Mouse (Mus musculus) liver, embryonic 14.5 days (tissue): Measurements from ENCODE around the gene Hspb6. TPM values are rescaled to one million over a fixed set of nuclear protein-coding genes. Genes with fewer than 3 reads are reported as not detected.

Experiments
- ATAC-seq: fragments of 200-750 bp; cut with Nextera tagmentation; 2 replicates; pipeline ENCODE4 v1.8.0; 2017; ENCODE audit warnings: moderate number of reproducible peaks, mild to moderate bottlenecking, moderate library complexity; ENCODE audit not compliant: insufficient read depth
- DNase-seq, 3 experiments: peaks; one replicate each; pipeline ENCODE4 v3.0.0-alpha.2; 2012 to 2013; ENCODE audit warnings: low read depth in 3 of 3, low spot score in 3 of 3
- H3K27ac ChIP-seq: fragments of 300-500 bp; sonication (generic); 2 replicates; pipeline ENCODE4 v1.5.1; 2014; ENCODE audit warnings: moderate library complexity, mild to moderate bottlenecking, control low read depth, inconsistent platforms
- H3K27me3 ChIP-seq: fragments of 300-500 bp; sonication (generic); 2 replicates; pipeline ENCODE4 v1.6.1; 2014; ENCODE audit warnings: mild to moderate bottlenecking, low read length, moderate library complexity; ENCODE audit not compliant: control insufficient read depth, insufficient read depth
- H3K36me3 ChIP-seq: fragments of 300-500 bp; sonication (generic); replicated peaks from 2 replicates; pipeline ENCODE4 v1.6.1; 2014; ENCODE audit warnings: low read depth; ENCODE audit not compliant: control insufficient read depth, insufficient read depth
- H3K4me1 ChIP-seq, 2 experiments: fragments of 200-500 bp in 1 of 2; fragments of 300-500 bp in 1 of 2; sonication (generic) in 1 of 2; replicated peaks; 2 replicates each; pipeline ENCODE4 v1.6.1; 2012 to 2014; ENCODE audit warnings: antibody characterized with exemption in 1 of 2, inconsistent platforms in 1 of 2, low read length in 1 of 2; ENCODE audit not compliant: control insufficient read depth in 2 of 2, insufficient read depth in 2 of 2
- H3K4me2 ChIP-seq: fragments of 300-500 bp; sonication (generic); 2 replicates; pipeline ENCODE4 v1.6.1; 2014; ENCODE audit warnings: low read depth, mild to moderate bottlenecking, control low read depth, moderate library complexity
- H3K4me3 ChIP-seq, 2 experiments: fragments of 200-500 bp in 1 of 2; fragments of 300-500 bp in 1 of 2; sonication (generic) in 1 of 2; 2 replicates each; pipeline ENCODE4 v1.5.1; 2012 to 2014; ENCODE audit warnings: low read depth in 2 of 2, low read length in 2 of 2, mild to moderate bottlenecking in 2 of 2, control low read depth in 1 of 2, inconsistent platforms in 1 of 2, moderate library complexity in 1 of 2; ENCODE audit not compliant: insufficient read depth in 1 of 2
- H3K9ac ChIP-seq: fragments of 300-500 bp; sonication (generic); replicated peaks from 2 replicates; pipeline ENCODE4 v1.6.1; 2014; ENCODE audit warnings: mild to moderate bottlenecking, control low read depth, moderate library complexity
- H3K9me3 ChIP-seq: fragments of 300-500 bp; sonication (generic); 2 replicates; pipeline ENCODE4 v1.6.1; 2016; ENCODE audit warnings: low read length, mixed read lengths; ENCODE audit not compliant: control insufficient read depth
- CTCF ChIP-seq: IDR thresholded peaks from 2 replicates; pipeline ENCODE4 v1.5.1; 2016; ENCODE audit warnings: antibody characterized with exemption, low read depth, control low read depth
- EP300 ChIP-seq: IDR thresholded peaks from 2 replicates; pipeline ENCODE4 v1.6.1; 2016; ENCODE audit warnings: antibody characterized with exemption, low read depth
- WGBS: fragments of 180-500 bp; shearing (Covaris S2); extraction: QIAGEN DNeasy Blood & Tissue Kit; methylation state at CpG from one replicate; pipeline ENCODE4 v1.1.7; 2014; ENCODE audit not compliant: insufficient replicate concordance; 5-methylcytosine and 5-hydroxymethylcytosine counted together
- microRNA-seq: library from miRNA; unstranded; fragments of <30 nt; microRNA quantifications from one replicate; pipeline ENCODE4, GENCODE M21; 2016
- polyA plus RNA-seq, 2 experiments: library from polyadenylated mRNA; depleted of rRNA in 1 of 2; stranded (reverse) in 1 of 2; unstranded in 1 of 2; fragments of >200 nt; fragmentation: Nextera tagmentation in 1 of 2; extraction: Ambion mirVana in 1 of 2; gene quantifications; 2 replicates each; pipeline versions ENCODE4 v1.2.1 to v1.2.3; 2012 to 2014

The Hspb6 gene
- polyA plus RNA-seq, 2 experiments: 3.6 to 4.2 TPM

GRCm38 (mm10) chr7:30604944-30605343, 53.0 kb downstream of the Hspb6 start:
- Histone ChIP-seq H3K27ac (no peak overlapping the region), H3K27me3 (no peaks in the 10 kb centered on the region), H3K9ac (no peak overlapping the region), H3K9me3 (no peaks in the 10 kb centered on the region), H3K4me3 (no peak overlapping the region), H3K4me2 (no peak overlapping the region), H3K36me3 (no peaks in the 10 kb centered on the region), H3K4me1 (no peaks in the 10 kb centered on the region; a peak in 2 of 4 replicates)
- DNase-seq (no peak), ATAC-seq (no peak)
- 70% methylated on average over 8 of the region's 8 CpGs for WGBS
- TF ChIP-seq CTCF (no peak), EP300 (no peak)

Small RNA genes within 50 kb of the gene (microRNA-seq; reads per million reads assigned to microRNA genes)
- gene Gm38670 (3.8 reads per million), gene Mir3569 (1.7 reads per million)

Other genes starting within 250 kb of the Hspb6 start
Only the 30 nearest of the 34 such genes appear.
- gene Sdhaf1, start 228.3 kb upstream of the Hspb6 start, polyA plus RNA-seq (2012; rRNA removed): 3.8 and 5.1 TPM in 2 replicates
- 6.7 and 7.0 TPM in 2 replicates for gene Sdhaf1, start 228.3 kb upstream of the Hspb6 start, polyA plus RNA-seq (2014; fragmentation: Nextera tagmentation; extraction: Ambion mirVana)
- gene Lrfn3, start 189.4 kb upstream of the Hspb6 start, polyA plus RNA-seq (2012; rRNA removed): 1.4 and 1.7 TPM in 2 replicates
- 0.79 and 1.2 TPM in 2 replicates for gene Lrfn3, start 189.4 kb upstream of the Hspb6 start, polyA plus RNA-seq (2014; fragmentation: Nextera tagmentation; extraction: Ambion mirVana)
- 78.3 and 95.0 TPM in 2 replicates for gene Tyrobp, start 138.4 kb upstream of the Hspb6 start, polyA plus RNA-seq (2012; rRNA removed)
- gene Tyrobp, start 138.4 kb upstream of the Hspb6 start, polyA plus RNA-seq (2014; fragmentation: Nextera tagmentation; extraction: Ambion mirVana): 105 and 113 TPM in 2 replicates
- 3.3 and 4.7 TPM in 2 replicates for gene Hcst, start 132.3 kb upstream of the Hspb6 start, polyA plus RNA-seq (2012; rRNA removed)
- 4.5 and 4.9 TPM in 2 replicates for gene Hcst, start 132.3 kb upstream of the Hspb6 start, polyA plus RNA-seq (2014; fragmentation: Nextera tagmentation; extraction: Ambion mirVana)
- gene Nfkbid, start 130.4 kb upstream of the Hspb6 start, polyA plus RNA-seq (2012; rRNA removed): 0.92 and 1.2 TPM in 2 replicates
- gene Nfkbid, start 130.4 kb upstream of the Hspb6 start, polyA plus RNA-seq (2014; fragmentation: Nextera tagmentation; extraction: Ambion mirVana): 0.69 and 1.1 TPM in 2 replicates
- 2.9 and 4.0 TPM in 2 replicates for gene Aplp1, start 106.6 kb upstream of the Hspb6 start, polyA plus RNA-seq (2012; rRNA removed)
- 3.5 and 4.5 TPM in 2 replicates for gene Aplp1, start 106.6 kb upstream of the Hspb6 start, polyA plus RNA-seq (2014; fragmentation: Nextera tagmentation; extraction: Ambion mirVana)
- 0.10 and 0.30 TPM in 2 replicates for gene Kirrel2, start 94.5 kb upstream of the Hspb6 start, polyA plus RNA-seq (2012; rRNA removed)
- 0.18 TPM in 1 of 2 replicates, not detected in the other for gene Kirrel2, start 94.5 kb upstream of the Hspb6 start, polyA plus RNA-seq (2014; fragmentation: Nextera tagmentation; extraction: Ambion mirVana)
- gene Nphs1, start 93.9 kb upstream of the Hspb6 start, polyA plus RNA-seq (2012; rRNA removed): 0.03 TPM in 2 replicates
- 0.08 and 0.19 TPM in 2 replicates for gene Nphs1, start 93.9 kb upstream of the Hspb6 start, polyA plus RNA-seq (2014; fragmentation: Nextera tagmentation; extraction: Ambion mirVana)
- gene Prodh2, start 58.6 kb upstream of the Hspb6 start, polyA plus RNA-seq (2012; rRNA removed): 47.9 and 52.1 TPM in 2 replicates
- 33.8 and 41.4 TPM in 2 replicates for gene Prodh2, start 58.6 kb upstream of the Hspb6 start, polyA plus RNA-seq (2014; fragmentation: Nextera tagmentation; extraction: Ambion mirVana)
- 7.1 and 7.9 TPM in 2 replicates for gene Arhgap33, start 17.1 kb upstream of the Hspb6 start, polyA plus RNA-seq (2012; rRNA removed)
- gene Arhgap33, start 17.1 kb upstream of the Hspb6 start, polyA plus RNA-seq (2014; fragmentation: Nextera tagmentation; extraction: Ambion mirVana): 1.3 and 2.0 TPM in 2 replicates
- 6.5 and 6.8 TPM in 2 replicates for gene Proser3, start 121 bp downstream of the Hspb6 start, polyA plus RNA-seq (2012; rRNA removed)
- gene Proser3, start 121 bp downstream of the Hspb6 start, polyA plus RNA-seq (2014; fragmentation: Nextera tagmentation; extraction: Ambion mirVana): 1.3 and 2.8 TPM in 2 replicates
- 15.3 and 17.6 TPM in 2 replicates for gene Lin37, start 7.7 kb downstream of the Hspb6 start, polyA plus RNA-seq (2012; rRNA removed)
- 21.2 and 22.0 TPM in 2 replicates for gene Lin37, start 7.7 kb downstream of the Hspb6 start, polyA plus RNA-seq (2014; fragmentation: Nextera tagmentation; extraction: Ambion mirVana)
- gene U2af1l4, start 11.1 kb downstream of the Hspb6 start, polyA plus RNA-seq (2012; rRNA removed): 19.5 and 28.1 TPM in 2 replicates
- 40.7 and 44.0 TPM in 2 replicates for gene U2af1l4, start 11.1 kb downstream of the Hspb6 start, polyA plus RNA-seq (2014; fragmentation: Nextera tagmentation; extraction: Ambion mirVana)
- 1.2 and 1.4 TPM in 2 replicates for gene Gm49396, start 11.2 kb downstream of the Hspb6 start, polyA plus RNA-seq (2012; rRNA removed)
- 0.71 and 0.99 TPM in 2 replicates for gene Gm49396, start 11.2 kb downstream of the Hspb6 start, polyA plus RNA-seq (2014; fragmentation: Nextera tagmentation; extraction: Ambion mirVana)
- gene Psenen, start 11.4 kb downstream of the Hspb6 start, polyA plus RNA-seq (2012; rRNA removed): 55.8 and 63.5 TPM in 2 replicates
- 59.1 and 64.6 TPM in 2 replicates for gene Psenen, start 11.4 kb downstream of the Hspb6 start, polyA plus RNA-seq (2014; fragmentation: Nextera tagmentation; extraction: Ambion mirVana)
- 1.5 and 1.8 TPM in 2 replicates for gene Igflr1, start 13.2 kb downstream of the Hspb6 start, polyA plus RNA-seq (2012; rRNA removed)
- gene Igflr1, start 13.2 kb downstream of the Hspb6 start, polyA plus RNA-seq (2014; fragmentation: Nextera tagmentation; extraction: Ambion mirVana): 0.53 and 1.2 TPM in 2 replicates
- gene Kmt2b, start 36.5 kb downstream of the Hspb6 start, polyA plus RNA-seq (2012; rRNA removed): 10.4 and 12.7 TPM in 2 replicates
- 3.4 and 4.2 TPM in 2 replicates for gene Kmt2b, start 36.5 kb downstream of the Hspb6 start, polyA plus RNA-seq (2014; fragmentation: Nextera tagmentation; extraction: Ambion mirVana)
- gene Zbtb32, start 46.7 kb downstream of the Hspb6 start, polyA plus RNA-seq (2012; rRNA removed): 0.04 and 0.06 TPM in 2 replicates
- 0.20 TPM in 1 of 2 replicates, not detected in the other for gene Zbtb32, start 46.7 kb downstream of the Hspb6 start, polyA plus RNA-seq (2014; fragmentation: Nextera tagmentation; extraction: Ambion mirVana)
- gene Upk1a, start 60.7 kb downstream of the Hspb6 start, polyA plus RNA-seq (2012; rRNA removed): 0.29 and 0.67 TPM in 2 replicates
- gene Upk1a, start 60.7 kb downstream of the Hspb6 start, polyA plus RNA-seq (2014; fragmentation: Nextera tagmentation; extraction: Ambion mirVana): not detected in 2 replicates
- gene Cox6b1, start 74.0 kb downstream of the Hspb6 start, polyA plus RNA-seq (2012; rRNA removed): 300 and 459 TPM in 2 replicates
- 647 and 655 TPM in 2 replicates for gene Cox6b1, start 74.0 kb downstream of the Hspb6 start, polyA plus RNA-seq (2014; fragmentation: Nextera tagmentation; extraction: Ambion mirVana)
- not detected in 2 replicates for gene Etv2, start 83.7 kb downstream of the Hspb6 start, polyA plus RNA-seq (2012; rRNA removed)
- gene Etv2, start 83.7 kb downstream of the Hspb6 start, polyA plus RNA-seq (2014; fragmentation: Nextera tagmentation; extraction: Ambion mirVana): not detected in 2 replicates
- gene Rbm42, start 98.1 kb downstream of the Hspb6 start, polyA plus RNA-seq (2012; rRNA removed): 22.9 and 25.2 TPM in 2 replicates
- 34.5 and 40.4 TPM in 2 replicates for gene Rbm42, start 98.1 kb downstream of the Hspb6 start, polyA plus RNA-seq (2014; fragmentation: Nextera tagmentation; extraction: Ambion mirVana)
- 23.8 and 28.5 TPM in 2 replicates for gene Haus5, start 112.8 kb downstream of the Hspb6 start, polyA plus RNA-seq (2012; rRNA removed)
- gene Haus5, start 112.8 kb downstream of the Hspb6 start, polyA plus RNA-seq (2014; fragmentation: Nextera tagmentation; extraction: Ambion mirVana): 28.7 and 29.1 TPM in 2 replicates
- gene Pmis2, start 119.4 kb downstream of the Hspb6 start, polyA plus RNA-seq (2012; rRNA removed): not detected in 2 replicates
- not detected in 2 replicates for gene Pmis2, start 119.4 kb downstream of the Hspb6 start, polyA plus RNA-seq (2014; fragmentation: Nextera tagmentation; extraction: Ambion mirVana)
- gene 2200002J24Rik, start 146.7 kb downstream of the Hspb6 start, polyA plus RNA-seq (2012; rRNA removed): 0.13 and 0.32 TPM in 2 replicates
- gene 2200002J24Rik, start 146.7 kb downstream of the Hspb6 start, polyA plus RNA-seq (2014; fragmentation: Nextera tagmentation; extraction: Ambion mirVana): 1.2 and 2.0 TPM in 2 replicates
- 0.97 and 1.6 TPM in 2 replicates for gene Atp4a, start 160.0 kb downstream of the Hspb6 start, polyA plus RNA-seq (2012; rRNA removed)
- gene Atp4a, start 160.0 kb downstream of the Hspb6 start, polyA plus RNA-seq (2014; fragmentation: Nextera tagmentation; extraction: Ambion mirVana): 0.43 and 2.1 TPM in 2 replicates
- 63.3 and 64.4 TPM in 2 replicates for gene Tmem147, start 177.4 kb downstream of the Hspb6 start, polyA plus RNA-seq (2012; rRNA removed)
- 110 and 117 TPM in 2 replicates for gene Tmem147, start 177.4 kb downstream of the Hspb6 start, polyA plus RNA-seq (2014; fragmentation: Nextera tagmentation; extraction: Ambion mirVana)
- gene Gapdhs, start 191.5 kb downstream of the Hspb6 start, polyA plus RNA-seq (2012; rRNA removed): not detected in 2 replicates
- not detected in 2 replicates for gene Gapdhs, start 191.5 kb downstream of the Hspb6 start, polyA plus RNA-seq (2014; fragmentation: Nextera tagmentation; extraction: Ambion mirVana)
- gene Sbsn, start 199.3 kb downstream of the Hspb6 start, polyA plus RNA-seq (2012; rRNA removed): 0.12 and 0.37 TPM in 2 replicates
- not detected in 2 replicates for gene Sbsn, start 199.3 kb downstream of the Hspb6 start, polyA plus RNA-seq (2014; fragmentation: Nextera tagmentation; extraction: Ambion mirVana)
- gene Dmkn, start 211.6 kb downstream of the Hspb6 start, polyA plus RNA-seq (2012; rRNA removed): 0.23 and 0.26 TPM in 2 replicates
- gene Dmkn, start 211.6 kb downstream of the Hspb6 start, polyA plus RNA-seq (2014; fragmentation: Nextera tagmentation; extraction: Ambion mirVana): 0.20 TPM in 1 of 2 replicates, not detected in the other